Mouse (Mus musculus) gastrocnemius, postnatal 25 days (tissue): ENCODE measurements at regions not wholly inside any gene's neighbourhood (a gene's known extent, or its start where the extent isn't known, plus 50 kb on each side); places are given as distances from the start of the nearest gene placed in this dataset.

Experiments
- DNase-seq: peaks from one replicate; pipeline ENCODE4 v3.0.0; 2022
- microRNA-seq, 2 experiments: library from miRNA; unstranded; fragments of <30 nt; microRNA quantifications; one replicate each; pipeline ENCODE4 v1.2.0; 2021; ENCODE audit warnings: borderline replicate concordance in 2 of 2

DNA sequence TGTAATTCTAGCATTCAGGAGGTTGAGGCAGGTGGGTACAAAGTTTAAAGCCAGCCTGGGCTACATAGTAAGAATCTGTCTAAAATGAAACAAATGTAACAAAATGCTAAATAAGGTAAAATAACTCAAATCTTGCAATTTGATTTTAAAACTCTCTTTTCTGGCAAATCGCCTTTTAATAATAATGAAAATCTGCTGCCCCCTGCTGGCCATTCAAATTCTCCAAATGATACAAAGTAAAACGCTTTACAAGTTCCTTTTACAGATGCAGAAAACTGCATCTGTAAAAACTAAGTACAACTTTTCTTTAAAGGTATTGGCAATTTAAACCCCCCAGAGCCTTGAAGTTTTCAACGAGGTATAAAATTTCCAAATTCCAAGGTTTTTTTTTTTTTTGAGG lies 65.0 kb upstream of the Paip1 start:
- DNase-seq, result no peak

GRCm38 (mm10) chr13:119364160-119364559 lies 64.2 kb upstream of the Paip1 start:
- DNase-seq, result no peak

- DNase-seq, result no peak
Measured at GRCm38 (mm10) chr13:119367544-119367943, 60.9 kb upstream of the Paip1 start.

GRCm38 (mm10) chr13:119378404-119379037 lies 49.9 kb upstream of the Paip1 start:
- DNase-seq, result no peak

Small RNAs in the stretch of these regions (microRNA-seq; reads per million reads assigned to microRNA genes)
- 0 reads per million in 2 experiments for gene Gm44488
